Mouse (Mus musculus) bone marrow macrophage, adult 2 months (primary cell): ENCODE measurements at regions not wholly inside any gene's neighbourhood (a gene's known extent, or its start where the extent isn't known, plus 50 kb on each side); places are given as distances from the start of the nearest gene placed in this dataset.

Source experiments
- CTCF ChIP-seq: IDR thresholded peaks from 2 replicates; pipeline ENCODE4 v1.5.1; 2012; ENCODE audit warnings: low read depth, mild to moderate bottlenecking, low read length, moderate library complexity
- POLR2A ChIP-seq: IDR thresholded peaks from 2 replicates; pipeline ENCODE4 v1.6.1; 2012; ENCODE audit warnings: mild to moderate bottlenecking, low read depth, low read length, borderline replicate concordance

- TF ChIP-seq CTCF (no peak), POLR2A (no peak)
Observed at GRCm38 (mm10) chr8:15496248-15496647, 450.4 kb upstream of the BB014433 start.
